Mouse (Mus musculus) heart, postnatal 25 days (tissue): ENCODE measurements around the gene Mier2. TPM values are rescaled to one million over a fixed set of nuclear protein-coding genes. Genes with fewer than 3 reads are reported as not detected.

ENCODE experiments used
- DNase-seq: peaks from one replicate; pipeline ENCODE4 v3.0.0; 2022; ENCODE audit warnings: low spot score
- intact Hi-C: fragments of 180-260 bp; cut with DNase I; formaldehyde crosslinking; loops from one replicate; pipeline ENCODE4 v1.15.1; 2025
- total RNA-seq, 2 experiments: library from RNA; stranded (reverse); gene quantifications; 2 replicates each; pipeline ENCODE4 v1.2.3; 2021

Mier2 gene
- 10 to 100 TPM; 12.2 to 12.3 TPM for total RNA-seq

DNA sequence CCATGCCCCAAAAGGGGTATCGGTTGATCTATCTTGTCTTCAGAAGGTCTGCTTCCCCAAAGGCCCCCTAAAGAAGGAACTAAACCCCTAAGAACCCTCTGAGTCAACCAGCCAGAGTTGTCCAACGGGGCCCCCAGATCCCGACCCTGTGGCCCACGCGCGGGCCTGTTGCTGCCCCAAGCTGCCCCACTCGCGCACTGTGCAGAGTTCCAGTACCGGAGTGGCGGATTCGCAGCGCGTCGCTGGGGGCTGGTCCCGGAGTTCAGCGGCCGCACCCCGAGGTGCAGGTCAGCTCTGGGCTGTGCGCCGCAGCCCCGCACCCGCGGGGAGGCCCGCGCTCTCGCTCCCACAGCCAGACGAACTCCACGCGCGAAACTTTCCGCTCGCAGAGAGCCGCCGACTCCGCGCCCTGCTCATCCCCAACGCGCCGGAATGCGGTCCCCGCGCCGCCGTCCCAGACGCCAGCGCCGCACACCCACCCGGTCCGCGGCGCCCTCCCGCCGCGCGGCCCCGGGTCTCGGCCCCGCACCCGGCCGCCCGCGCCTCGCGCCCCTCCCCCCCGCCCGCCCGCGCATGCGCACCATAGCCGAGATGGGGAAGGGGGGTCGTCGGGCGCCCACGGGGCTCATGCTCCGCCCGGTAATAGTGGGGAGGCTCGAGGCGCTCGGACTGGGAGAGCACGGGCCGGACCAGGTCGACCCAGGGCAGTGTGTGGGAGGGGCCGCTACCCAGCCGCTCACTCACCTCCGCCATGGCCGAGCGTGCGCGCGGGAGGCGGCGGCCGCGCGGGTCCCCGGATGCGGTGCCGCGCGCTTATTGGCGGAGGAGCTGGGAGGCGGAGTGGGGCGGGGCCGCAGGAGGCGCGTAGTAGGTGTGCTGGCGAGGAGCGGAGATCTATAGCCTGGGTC is at the start of gene Mier2:
Gene Mier2, minus strand, starts transcription at position 870 of the 908 bp plus-strand sequence.
- intact Hi-C loops: no loop called here
- DNase-seq: peak; percentile 68

DNA sequence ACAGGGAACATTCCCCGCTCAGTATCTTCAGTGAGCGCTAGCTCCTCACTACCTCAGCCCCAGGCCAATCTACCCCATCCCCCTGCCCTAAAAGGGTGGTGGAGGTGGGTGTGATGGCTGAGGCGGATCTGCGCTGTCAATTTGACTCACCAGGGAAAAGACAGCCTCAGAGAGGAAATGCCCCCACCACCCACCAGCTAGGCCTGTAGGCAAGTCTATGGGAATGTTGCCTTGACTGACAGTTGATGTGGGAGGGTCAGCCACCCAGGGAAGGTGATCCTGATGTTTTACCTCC is 42.9 kb upstream of the Mier2 start:
- intact Hi-C loops: no loop called here
- DNase-seq: no peak

DNA sequence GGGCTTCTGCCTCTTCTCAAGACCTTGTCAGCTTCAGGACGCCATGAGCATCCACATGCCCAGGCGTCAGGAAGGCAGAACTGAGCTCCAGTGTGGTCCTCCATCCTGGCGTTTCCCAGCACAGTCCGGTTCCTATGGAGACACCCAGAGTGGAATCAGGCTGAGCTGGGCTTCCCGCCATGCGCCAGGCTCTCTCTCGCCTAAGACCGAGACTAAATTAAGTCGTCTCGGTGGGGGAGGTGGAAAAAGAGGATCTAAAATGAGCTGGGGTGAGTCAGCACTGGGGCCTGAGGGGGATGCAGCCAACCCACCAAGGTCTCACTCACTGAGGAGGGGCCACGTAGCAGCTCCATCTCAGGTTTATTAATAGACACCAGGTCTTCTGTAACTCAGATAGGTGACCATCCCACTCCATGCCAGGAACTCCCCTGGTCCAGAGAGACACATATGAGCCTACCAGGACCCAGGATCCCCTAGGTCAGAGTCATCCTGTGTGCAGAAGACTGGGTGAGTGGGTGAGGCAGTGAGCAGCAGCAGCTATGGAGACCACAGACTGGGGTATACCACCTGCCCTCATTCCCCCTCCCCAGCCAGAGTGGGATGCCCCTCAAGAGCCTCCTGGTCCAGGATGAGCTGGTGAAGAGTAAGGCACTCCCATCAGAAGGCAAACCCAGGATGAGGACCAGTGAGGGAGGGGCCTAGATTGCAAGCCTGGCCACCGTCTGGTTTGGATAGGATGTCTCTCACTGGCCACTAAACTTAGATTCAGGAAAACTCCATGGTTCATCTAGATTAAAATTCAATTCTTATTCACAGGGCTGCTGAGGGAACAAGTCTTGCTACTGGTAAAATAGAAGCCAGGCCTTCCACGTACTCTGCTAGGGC is 42.3 kb upstream of the Mier2 start:
- intact Hi-C loops: no loop called here
- DNase-seq: no peak

DNA sequence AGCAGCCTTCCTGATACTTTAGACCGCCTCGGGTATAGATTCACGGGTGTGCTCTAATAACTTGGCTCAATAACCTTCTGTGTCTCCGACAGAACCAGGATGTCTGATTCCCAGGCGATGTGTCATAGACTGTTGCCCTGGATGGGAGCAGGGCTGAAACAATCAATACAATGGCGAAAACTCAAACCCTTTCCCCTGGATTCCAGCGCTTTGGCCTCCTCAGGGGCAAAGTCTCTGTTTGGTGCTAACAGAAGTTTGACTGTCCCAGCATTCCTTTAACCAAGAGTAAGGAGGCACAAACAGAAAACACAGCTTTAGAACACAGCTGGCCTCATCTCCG is 40.6 kb upstream of the Mier2 start:
- intact Hi-C loops: loop anchor here (1.0 kb wide), 2 partner anchors 54 to 73 kb away; no protein-coding TSS in a partner anchor
- no peak for DNase-seq

DNA sequence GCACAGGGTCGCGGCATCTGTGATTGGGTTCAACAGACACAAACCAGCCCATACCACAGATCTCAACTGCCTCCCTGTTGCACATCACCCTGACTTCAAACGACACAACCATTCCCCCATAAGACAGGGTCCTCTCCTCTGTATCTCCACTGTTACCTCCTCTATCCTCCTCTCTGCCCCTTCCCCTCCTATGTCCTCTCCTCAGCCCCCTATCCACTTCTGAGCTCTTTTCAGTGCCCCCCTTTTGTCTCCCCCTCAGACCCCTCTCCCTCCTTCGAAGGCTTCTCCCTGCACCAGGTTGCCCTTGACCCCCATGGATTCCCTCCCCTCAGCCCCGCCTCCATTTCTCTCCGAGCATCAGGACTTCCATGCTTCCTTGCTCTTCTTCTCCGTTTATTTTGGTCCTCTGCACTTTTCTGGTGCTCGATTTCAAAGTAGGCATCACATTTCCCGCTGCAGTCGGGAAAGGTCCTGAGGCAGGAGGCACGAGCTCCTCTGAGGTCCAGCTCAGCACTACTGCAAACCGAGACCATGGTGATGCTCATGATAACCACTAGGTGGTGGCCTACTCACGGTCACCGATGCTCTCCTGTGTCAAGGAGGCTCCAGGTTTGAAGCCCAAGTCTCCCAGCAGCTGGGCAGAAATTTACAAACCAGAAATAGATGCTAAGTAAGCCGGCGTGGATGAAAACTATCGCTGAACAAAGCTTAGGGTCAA is 40.0 kb upstream of the Mier2 start:
- DNase-seq: no peak
- intact Hi-C loops: loop anchor here (1.0 kb wide), 2 partner anchors 54 to 73 kb away; no protein-coding TSS in a partner anchor

DNA sequence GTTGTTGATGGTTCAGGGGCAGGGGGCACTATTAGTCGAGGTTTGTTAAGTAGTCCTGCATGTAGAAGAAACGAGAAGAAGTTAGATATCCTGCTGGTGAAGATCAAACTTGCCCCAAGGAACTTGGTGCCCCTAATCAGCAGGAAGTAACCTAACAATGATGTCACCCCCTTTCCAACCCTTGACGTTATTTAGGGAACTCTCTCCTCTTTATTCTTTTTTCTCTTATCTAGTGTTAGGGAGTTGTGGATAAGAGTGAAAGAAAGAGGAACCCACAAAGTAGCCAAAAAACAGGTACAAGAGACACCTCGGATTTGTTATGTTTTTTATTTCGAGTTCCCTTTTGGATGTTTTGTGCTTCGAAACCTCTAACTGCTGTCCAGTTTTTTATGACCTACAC is 39.1 kb upstream of the Mier2 start:
- DNase-seq: no peak
- intact Hi-C loops: no loop called here

DNA sequence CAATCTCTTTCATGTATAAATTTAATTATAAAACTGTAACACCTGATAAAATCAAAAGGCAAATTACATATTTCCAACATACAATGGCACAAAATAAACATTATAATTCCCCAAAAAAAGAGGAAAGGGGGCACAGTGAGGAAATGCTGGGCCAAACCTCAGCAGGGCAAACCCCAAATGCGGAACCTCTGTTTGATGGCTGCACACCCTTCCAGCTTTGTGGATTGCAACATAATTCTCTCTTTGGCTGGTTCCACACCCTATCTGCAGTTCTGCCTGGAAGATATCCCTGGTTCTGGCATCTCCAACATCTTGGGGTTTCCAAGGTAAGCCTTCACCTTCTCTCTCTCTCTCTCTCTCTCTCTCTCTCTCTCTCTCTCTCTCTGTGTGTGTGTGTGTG is 35.7 kb upstream of the Mier2 start:
- intact Hi-C loops: no loop called here
- no peak for DNase-seq

DNA sequence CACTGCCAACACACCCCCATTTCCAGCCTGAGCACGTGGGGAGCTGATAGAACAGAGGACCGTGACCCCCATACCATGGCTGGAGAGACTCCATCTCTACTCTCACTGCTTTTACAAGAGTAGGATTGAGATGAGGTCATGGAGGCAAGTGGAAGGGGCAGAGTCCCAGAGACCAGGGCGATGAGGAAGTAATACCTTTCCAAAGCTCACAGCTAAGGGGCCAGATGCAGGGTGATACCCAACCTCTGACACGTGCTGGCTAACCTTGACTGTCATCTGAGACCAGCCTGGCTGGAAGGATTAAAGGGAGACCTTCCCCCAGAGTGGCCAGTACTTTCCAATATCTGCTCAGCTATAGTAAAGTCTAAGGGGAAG is 32.7 kb upstream of the Mier2 start:
- DNase-seq: no peak
- intact Hi-C loops: no loop called here

DNA sequence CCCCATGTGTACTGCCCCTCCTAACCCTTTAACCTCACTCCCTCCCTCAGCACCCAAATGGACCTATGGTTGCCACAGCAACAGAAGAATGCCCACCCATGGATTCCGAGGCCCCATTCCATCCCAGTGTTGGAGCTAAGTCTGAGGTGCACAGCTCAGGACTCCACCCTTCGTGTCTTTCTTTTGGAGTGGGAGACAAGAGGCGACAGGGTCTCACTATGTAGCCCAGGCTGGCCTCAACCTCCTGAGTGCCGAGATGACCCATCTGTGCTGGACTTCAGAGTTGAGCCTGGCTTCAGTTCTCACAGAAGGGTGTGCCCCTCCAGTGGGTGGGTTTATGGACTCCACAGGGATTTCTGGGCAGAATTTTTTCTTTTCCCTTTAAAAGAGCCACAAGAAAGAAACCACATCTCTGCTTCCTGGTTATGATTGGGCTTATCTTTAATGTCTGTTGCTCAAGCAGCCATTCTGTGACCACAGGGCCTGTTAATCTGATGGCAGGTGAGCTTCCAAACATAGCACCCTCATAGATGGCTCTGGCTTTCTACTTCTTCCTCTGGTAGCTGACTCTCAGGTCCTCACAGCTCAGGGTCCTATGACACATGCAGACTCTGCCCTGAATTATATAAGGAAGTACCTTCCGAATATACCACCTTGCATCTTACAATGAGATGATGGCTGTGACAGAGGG is 32.2 kb upstream of the Mier2 start, which contains the start of gene Theg:
Gene Theg, minus strand, starts transcription at position 271 of the 691 bp plus-strand sequence.
- intact Hi-C loops: no loop called here

DNA sequence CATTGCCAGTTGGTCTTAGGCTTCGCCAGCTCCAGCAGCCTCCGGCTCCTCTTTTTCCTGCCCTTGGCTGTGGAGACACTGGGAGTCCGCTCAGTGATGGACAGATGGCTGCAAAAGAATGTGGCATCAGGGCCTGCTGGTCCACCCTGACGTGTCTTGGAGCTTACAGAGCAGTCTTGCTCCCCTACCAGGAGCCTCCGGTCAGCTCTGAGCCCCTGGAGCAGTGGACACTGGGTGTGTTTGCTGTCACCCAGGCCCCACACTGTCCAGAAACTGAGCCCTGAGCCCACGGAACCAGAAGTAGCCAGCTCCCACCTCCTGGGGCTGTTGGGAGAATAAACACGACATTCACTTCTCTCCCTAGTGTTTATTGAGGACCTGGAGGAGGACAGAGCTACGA is 31.2 kb upstream of the Mier2 start:
- DNase-seq: no peak
- intact Hi-C loops: no loop called here

More for the DNA sequence above, 32.2 kb upstream of the Mier2 start, which contains the start of gene Theg:
- no peak for DNase-seq

DNA sequence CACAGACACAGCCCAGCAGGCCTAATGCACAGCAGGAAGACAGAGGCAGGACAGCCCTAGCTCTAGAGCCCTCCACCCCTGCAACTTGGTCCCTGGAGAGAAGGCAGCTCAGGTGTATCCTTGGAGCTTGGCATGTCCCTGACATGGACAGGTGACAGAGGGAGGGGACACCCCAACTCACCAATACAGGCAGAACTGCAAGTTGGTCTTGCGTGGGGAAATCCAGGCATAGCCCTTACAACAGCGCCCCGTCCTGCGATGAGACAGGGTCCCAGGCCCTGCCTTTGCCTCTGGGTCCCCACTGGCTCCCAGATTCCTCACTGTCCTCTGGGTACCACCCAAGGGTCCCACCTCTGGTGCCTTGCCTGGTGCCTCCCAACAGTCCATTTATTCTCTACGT is 30.7 kb upstream of the Mier2 start:
- intact Hi-C loops: no loop called here
- no peak for DNase-seq

DNA sequence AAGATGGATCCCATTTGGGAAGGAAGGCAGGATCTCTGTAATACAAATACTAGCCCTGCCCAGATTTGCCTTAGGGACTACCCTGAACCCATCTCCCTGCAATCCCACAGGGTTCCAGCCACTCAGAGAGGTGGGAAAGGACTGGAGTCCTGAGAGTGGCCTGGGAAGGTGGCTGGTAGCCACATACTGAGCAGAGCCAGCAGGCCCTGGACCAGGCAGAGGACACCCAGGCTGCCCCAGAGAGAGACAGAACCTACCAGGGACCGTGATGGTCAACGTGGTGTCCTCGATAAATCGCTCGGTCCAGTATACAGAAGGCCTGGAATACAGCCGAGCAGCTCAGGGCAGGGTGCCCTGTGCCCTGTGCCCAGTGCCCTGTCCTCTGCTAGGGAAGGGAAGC is 30.1 kb upstream of the Mier2 start:
- no peak for DNase-seq
- intact Hi-C loops: no loop called here

DNA sequence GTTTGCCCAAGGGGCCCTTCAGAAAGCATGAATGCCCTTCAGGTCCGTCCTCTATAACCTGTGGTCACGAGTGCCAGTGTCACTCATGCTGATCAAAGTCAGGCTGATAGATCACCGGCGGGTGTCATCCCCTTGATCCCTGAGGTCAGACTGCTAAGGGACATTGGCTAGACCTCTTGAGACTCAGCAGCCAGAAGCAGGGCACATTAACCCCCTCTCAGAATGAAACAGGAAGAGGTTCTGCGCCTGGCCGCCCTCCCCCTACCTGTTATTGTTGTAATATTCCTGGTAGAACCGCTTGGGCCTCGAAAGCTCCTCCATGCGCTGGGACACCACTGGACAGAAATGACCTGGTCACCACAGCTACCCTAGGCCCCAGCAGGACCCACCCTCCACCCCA is 29.4 kb upstream of the Mier2 start:
- intact Hi-C loops: no loop called here
- no peak for DNase-seq

DNA sequence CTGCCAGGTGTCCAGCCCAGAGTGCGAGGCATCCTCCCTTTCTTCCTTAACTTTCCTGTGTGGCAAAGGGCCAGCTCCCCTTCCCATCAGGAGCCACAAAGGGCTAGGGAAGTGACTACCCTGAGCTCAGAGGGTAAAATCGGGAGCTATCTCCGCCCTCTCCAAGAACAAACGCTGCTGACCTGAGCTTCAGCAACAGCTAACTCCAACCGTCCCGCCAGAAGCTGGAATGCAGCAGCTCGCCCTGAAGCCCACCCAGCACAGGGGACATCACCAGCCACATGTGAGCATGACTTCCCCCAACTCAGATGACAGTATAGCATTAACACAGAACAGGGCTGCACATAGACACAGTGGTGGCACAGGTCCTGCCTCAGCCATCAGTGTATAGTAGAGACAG is 29.0 kb upstream of the Mier2 start:
- intact Hi-C loops: no loop called here
- no peak for DNase-seq

DNA sequence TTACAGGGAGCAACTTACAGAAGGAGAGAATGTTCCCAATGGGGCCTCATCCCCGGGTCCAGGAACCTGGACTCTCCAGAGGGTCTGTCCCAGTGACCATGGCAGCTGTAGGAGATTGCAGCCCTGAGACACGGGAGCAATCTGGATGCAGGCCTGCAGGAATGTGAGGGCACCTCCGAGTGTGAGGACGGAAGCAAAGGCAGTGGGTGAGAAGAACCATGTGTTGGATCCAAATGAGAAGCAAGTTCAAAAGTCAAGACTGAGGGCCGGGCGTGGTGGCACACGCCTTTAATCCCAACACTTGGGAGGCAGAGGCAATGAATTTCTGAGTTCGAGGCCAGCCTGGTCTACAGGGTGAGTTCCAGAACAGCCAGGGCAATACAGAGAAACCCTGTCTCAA is 26.5 kb upstream of the Mier2 start:
- intact Hi-C loops: no loop called here
- DNase-seq: no peak

DNA sequence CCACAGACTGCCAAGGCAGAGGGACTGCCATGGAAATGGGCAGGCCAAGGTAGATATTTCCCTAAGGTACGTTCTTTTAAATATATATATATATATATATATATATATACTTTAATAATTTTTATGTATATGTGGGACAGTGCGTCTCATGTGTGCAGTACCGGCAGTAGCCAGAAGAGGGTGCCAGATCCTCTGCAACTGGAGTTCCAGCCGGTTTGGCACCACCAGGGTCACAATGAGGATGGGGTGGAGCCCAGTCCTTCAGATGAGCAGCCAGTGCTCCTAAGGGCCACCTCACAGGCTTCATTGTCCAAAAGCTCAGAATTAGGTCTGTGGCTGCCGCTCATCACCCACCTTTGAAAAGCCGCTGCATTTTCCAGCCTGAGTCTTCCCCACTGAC is 25.8 kb upstream of the Mier2 start:
- DNase-seq: no peak
- intact Hi-C loops: no loop called here

DNA sequence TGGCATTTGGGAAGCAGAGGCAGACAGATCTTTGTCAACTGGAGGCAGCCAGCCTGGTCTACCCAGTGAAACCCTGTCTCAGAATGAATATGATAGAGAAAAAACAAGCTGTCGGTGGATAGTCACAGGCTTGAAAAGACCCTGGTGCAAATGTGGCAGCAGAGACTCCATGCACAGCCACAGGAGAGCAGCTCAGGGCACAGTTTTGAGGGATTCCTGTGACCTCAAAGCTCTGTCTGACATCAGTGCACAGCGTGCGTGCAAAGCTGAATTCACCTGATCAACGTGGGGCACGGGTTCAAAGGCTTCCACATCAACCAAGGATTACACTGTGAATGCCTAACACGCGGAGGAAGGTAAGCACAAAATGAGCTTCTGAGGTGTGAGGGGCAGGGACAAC is 25.4 kb upstream of the Mier2 start:
- intact Hi-C loops: no loop called here
- DNase-seq: no peak

DNA sequence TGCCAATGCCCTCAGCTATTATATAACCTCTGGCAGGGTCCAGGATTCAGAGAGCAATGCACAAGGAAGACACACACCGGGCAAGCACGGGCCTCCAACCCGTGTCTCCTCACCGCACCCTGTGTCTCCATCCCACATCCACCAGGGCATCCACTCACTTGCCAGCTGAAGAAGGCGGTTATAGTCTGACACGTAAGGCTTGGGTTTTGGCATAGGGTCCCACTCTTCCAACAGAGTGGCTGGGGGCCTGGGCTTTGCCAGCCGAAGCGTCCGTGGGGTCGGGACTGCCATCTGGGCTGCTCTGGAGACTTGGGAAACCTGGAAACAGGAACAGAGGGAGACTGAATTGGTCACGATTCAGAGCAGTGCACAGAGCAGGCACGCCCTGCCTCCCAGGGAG is 24.8 kb upstream of the Mier2 start:
- no peak for DNase-seq
- intact Hi-C loops: no loop called here

DNA sequence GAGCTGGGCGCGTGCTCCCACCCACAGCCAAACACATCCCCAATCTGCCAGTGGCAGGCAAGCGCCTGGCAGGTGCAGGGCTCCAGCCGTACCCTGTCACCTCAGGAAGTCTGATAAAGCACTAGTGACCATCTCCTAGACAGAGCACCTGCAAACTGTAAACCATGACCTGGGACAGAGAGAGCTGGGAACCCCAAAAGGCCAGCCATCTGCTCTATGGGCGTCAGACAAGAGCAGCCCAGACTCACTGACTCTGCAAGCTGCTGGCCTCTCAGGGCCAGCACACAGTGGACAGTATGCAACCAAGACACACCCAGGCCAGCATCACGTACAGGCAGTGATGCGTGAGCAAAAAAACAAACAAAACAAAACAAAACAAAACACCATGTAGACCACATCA is 23.9 kb upstream of the Mier2 start:
- DNase-seq: no peak
- intact Hi-C loops: no loop called here

DNA sequence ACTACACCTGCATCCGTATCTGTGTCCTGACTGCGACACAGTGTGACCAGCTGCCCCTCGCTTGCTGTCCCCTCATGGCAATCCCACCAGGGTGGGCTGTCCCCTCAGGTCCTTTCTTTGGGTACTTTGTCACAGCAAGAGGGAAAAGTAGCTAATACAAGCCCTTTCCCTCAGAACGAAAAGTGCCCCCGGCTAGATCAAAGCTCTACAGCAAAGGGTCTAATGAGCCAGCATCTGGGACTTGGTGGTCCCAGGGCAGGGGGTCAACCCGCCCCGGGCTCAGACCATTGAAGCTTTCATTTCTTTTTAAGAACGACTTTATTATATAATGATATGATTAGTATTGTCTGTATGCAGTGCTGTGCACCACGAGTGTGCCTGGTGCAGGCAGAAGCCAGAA is 23.3 kb upstream of the Mier2 start:
- DNase-seq: no peak
- intact Hi-C loops: no loop called here
